Mouse (Mus musculus): ENCODE data around the gene Upk3bl.

Gene Upk3bl

DNA sequence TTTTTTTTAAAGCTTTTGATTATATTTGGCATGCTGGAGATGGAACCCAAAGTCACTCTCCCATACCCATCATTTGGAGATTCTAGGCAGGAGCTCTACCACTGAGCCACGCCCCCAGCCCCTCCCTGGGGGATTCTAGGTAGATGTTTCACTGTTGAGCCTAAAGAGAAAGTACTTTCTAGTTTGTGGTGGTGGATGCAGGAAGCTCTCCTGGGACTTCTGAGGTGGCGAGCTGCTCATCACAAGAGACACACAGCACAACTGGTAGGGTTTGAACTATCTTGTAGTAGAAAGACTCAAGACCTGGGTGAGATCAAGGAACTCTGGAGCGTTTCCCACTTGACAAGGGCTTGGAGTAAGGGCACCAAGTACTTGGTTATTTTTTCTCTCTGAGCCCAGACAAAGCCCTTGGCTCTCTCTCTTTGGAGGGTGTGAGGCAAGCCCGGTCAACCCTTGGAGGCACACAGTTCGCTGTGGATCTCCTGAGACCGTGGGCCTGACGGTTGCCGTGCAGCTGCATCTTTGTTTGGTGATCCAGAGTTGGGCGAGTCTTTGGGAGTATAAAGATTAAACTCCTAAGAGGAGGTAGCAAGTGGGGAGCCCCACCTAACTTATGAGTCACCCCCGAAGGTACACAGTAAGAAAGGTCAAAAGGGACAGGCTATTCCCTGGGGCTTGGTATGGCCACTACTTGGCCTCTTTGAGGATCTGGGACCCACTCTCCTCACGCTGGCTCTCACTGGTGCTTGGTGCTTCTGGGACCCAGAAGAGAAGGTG is at the start of gene Upk3bl:
TSS of gene Upk3bl (plus strand) at position 192 of the 777 bp plus-strand sequence.
- peak; percentile 36 to 48 for DNase-seq

GRCm38 (mm10) chr5:136004537-136004936 is 49.8 kb upstream of the Upk3bl start:
- no peak for DNase-seq

DNA sequence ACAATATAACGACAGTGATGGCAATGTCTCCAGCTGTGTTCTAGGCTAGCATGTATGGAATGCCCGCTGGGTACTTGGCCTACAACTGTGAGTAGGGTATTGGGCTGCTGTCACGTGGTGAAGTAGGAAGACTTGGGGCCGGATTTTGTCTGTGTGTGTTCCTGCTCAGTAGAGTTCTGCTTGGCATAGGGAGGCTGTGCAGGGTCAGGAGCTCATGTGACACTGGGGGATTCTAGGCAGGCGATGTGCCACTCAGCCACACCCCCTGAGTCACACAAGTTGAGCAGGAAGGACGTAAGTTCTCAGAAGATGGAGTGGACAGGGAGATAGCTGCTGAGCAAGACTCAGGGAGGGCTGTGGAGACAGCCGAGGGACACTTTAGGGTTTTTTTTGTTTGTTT is 46.5 kb upstream of the Upk3bl start:
- no peak for DNase-seq

DNA sequence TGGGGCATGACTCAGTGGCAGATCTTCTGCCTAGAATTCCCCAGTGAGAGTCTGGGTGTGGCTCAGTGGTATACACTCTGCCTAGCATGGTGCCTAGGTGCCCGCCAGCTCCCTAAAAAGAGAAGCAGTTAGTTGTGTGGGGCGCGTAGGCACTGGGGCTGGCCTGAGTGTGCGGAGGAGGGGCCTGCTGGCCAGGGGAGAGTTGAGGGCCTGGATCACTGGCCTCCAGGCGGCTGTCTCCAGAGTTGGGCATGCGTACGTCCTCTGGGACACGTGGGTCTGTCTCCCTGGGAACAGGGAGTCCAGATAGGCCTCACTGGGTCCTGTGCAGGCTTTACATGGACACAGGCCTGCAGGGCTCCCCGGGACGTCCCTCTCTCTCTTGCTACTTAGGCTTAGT is 39.4 kb upstream of the Upk3bl start:
- DNase-seq: no peak

DNA sequence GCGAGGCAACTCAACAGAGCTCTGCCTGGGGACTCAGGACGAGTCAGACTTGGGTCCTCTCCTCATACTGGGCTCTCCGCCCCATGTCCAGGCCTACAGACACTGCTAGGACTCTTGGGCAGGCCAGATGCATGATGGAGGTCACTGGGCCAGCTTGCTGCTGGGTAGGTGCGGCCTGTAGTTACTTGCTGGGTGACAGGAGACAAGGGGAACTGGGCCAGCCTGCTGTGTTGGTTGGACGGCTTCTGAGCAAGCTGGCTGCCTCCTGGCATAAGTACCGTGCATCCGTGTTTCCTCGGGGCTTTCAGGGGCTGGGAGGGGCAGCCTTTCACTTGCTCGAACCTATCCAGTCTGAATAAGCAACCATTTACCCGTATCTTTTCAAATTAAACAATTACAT is 38.7 kb upstream of the Upk3bl start:
- no peak for DNase-seq

GRCm38 (mm10) chr5:136016014-136016876 is 38.0 kb upstream of the Upk3bl start:
- no peak for DNase-seq

GRCm38 (mm10) chr5:136017262-136017661 is 37.0 kb upstream of the Upk3bl start:
- DNase-seq: no peak

- DNase-seq: no peak
Observed at GRCm38 (mm10) chr5:136018726-136019125, 35.6 kb upstream of the Upk3bl start.

GRCm38 (mm10) chr5:136019907-136020306 is 34.4 kb upstream of the Upk3bl start:
- DNase-seq: no peak

GRCm38 (mm10) chr5:136025712-136026111 is 28.6 kb upstream of the Upk3bl start:
- no peak for DNase-seq

GRCm38 (mm10) chr5:136026859-136027258 is 27.4 kb upstream of the Upk3bl start:
- DNase-seq: no peak

DNA sequence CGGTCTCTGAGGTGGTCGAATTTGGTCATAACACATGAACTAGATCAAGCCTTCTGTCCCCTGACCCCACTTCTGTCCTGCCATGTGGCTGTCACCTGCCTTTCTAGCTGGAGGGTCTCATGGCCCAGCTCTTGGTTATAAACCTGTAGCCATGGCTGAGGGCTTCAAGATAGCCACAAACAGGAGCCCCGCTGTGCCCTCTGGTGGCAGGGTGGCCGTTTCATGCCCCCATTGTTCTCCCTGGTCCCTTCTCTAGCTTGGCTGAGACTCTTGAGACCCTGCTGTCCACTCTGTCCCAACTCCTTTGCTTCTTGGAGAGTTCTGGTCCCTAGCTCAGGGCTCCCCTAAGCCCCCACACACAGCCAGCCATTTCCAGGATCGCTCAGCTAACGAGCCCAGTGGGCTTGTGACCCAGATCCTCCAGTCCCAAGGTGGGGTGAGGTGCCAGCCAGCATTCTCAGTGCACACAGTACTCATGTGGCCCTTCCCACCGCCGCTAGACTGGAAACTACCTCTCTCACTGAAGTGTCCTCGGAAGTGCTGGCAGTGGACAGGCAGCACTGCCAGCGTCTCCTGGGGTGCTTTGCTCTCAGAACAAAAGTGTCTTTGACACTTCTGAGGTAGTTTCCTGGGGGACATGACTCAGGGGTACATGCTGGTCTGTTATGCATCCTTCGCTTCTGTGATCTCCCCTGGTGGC is 26.5 kb upstream of the Upk3bl start:
- DNase-seq: peak in 1 of 2 experiments; percentile 21

DNA sequence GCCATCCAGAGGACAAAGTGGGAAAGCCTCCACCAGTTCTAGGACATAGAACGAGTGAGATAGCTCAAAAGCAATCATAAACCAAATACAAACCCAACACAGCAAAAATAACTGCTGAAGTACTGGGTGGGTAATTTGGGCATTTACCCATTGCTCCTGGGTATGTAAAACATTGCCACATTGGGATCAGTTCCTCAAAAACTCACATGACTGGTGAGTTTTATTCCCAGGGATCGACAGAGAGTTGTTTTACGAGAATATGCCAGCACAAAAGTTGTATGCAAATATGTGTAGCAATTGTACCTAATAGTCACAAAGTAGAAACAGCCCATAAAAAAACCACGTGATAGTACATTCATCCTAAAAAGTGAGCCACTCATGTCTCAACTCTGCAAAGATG is 19.4 kb upstream of the Upk3bl start:
- DNase-seq: no peak

DNA sequence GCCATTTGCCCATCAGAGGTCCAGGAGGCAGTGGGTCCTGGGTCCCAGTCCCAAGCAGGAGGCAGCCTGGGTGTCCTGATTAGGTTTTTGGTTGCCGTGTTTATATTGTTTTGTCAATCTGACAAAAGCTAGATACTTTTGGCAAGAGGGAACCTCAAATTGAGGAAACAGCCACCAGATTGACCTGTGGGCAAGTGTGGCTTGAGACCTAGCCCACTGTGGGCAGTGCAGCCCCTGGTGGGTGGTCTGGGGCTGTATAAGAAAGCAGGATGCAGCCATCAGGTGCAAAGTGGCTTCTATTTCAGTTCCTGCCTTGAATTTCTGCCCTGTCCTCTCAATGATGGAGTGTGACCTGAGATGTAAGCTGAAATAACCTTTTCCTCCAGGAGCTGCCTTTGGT is 19.0 kb upstream of the Upk3bl start:
- no peak for DNase-seq

DNA sequence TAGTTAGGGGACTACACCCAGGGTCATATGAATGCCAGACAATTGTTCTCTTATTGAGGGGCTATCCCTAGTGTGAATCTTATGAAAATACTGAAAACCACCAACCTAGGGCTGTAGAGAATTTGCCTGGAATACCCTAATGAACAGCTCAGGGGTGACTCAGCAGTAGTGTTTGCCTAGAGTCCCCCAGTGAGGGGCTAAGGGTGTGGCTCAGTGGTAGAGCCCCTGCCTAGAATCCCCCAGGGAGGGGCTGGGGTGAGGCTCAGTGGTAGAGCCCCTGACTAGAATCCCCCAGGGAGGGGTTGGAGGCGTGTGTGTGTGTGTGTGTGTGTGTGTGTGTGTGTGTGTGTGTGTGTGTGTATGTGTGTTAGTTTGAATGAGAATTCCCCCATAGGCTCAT is 17.6 kb upstream of the Upk3bl start:
- DNase-seq: no peak

- DNase-seq: no peak
Observed at GRCm38 (mm10) chr5:136038258-136039214, 15.8 kb upstream of the Upk3bl start, which contains the start of gene Upk3b. Gene Upk3b, plus strand, starts transcription at chr5:136038496.

DNA sequence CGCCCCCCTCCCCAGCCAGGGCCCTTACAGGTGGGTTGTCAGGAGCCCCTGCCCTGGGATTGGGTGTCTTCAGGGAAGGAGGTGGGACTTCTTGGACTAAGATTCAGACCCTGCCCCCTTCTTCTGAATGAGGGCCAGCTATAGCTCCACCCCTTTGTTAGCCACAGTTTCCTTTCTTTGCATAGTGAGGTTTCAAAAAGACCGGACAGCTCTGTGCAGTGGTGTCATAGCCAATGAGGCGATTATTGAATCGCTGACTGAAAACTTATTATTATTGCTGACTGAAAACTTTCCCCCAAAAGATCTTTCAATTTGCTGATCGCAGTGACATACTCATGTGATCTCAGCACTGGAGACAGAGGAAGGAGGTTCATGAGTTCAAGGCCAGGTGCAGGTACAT is 14.1 kb upstream of the Upk3bl start:
- DNase-seq: peak; percentile 15 to 20

DNA sequence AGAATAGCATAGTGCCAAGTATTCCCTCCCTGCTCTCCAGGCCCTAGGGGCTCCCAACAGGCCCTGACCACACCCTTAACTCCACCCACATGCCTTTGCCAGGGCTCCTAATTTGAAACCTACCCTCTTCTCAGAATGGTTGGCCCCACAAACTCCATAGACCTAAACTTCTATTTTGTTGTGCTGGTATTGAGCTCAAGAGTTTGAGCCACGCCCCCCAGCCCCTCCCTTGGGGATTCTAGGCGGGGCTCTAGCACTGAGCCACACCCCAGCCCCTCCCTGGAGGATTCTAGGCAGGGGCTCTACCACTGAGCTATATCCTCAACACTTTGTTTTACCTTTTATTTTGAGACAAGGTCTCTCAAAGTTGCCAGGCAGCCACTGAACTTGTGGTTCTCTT is 13.0 kb upstream of the Upk3bl start:
- peak; percentile 28 to 45 for DNase-seq

DNA sequence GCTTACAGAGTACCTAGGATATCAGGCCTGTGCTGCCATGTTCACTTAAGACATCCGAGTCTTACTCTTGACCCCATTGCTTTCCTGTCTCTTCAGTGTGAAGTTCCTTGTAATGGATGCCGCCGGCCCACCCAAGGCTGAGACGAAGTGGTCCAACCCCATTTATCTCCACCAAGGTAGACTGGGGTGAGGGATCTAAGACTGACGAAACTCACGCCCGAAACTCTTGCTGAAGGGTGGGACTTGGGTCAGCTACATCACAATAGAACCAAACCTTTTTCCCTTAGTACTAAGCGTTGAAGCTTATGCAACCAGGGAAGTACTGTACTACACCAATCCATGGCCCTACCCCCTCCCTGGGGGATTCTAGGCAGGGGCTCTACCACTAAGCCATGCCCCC is 12.6 kb upstream of the Upk3bl start:
- no peak for DNase-seq

DNA sequence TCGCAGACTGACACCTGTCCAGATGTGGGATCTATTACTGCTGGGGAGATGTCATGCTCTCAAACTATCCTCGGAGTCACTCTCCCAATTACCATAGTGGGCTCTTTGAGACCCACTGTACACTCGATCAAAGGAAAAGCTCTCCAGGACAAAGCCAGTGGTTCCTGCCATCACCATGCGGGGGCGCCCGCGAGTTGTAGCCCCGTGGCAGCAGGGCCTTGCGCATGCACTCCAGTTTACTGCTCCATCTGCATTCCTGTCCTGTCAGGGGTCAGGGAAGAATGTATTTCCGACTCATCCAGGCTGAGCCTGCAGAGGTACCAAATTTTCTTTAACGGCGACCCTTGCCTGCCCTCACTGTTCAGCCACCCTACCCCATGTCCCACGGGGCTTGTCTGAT is 9.4 kb upstream of the Upk3bl start:
- peak; percentile 53 to 56 for DNase-seq

GRCm38 (mm10) chr5:136045408-136045807 is 8.9 kb upstream of the Upk3bl start:
- DNase-seq: peak; percentile 26 to 31

DNA sequence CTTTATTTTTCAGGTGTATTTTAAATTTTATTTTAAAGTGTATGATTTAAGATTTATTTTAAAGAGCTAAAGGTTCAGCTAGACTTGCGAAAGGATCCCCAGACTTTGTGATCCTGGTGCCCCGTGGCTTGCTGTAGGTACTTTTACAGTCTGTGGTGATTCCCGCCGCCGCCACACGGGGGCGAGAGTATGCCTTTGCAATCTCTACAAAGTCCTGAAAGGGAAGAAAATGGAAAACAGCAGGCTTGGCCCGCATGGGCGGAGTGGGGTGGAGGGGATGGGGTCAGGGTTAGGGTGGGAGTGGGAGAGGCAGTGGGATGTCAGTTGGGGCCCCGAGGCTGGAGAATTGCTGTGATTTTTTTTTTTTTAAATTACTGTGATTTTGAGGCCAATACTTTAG is 8.3 kb upstream of the Upk3bl start:
- peak; percentile 90 to 92 for DNase-seq
